Mouse (Mus musculus) large intestine, adult 2 months (tissue): ENCODE data around the gene Fkbp4. TPM values are rescaled to one million over a fixed set of nuclear protein-coding genes. Genes with fewer than 3 reads are reported as not detected.

Source experiments
- DNase-seq: peaks from one replicate; pipeline ENCODE4 v3.0.0-alpha.2; 2012; ENCODE audit warnings: low read depth, low spot score
- WGBS: fragments of 180-500 bp; shearing (Covaris S2); methylation state at CpG from one replicate; pipeline ENCODE4 v1.1.7; 2018; 5-methylcytosine and 5-hydroxymethylcytosine counted together
- polyA plus RNA-seq: library from polyadenylated mRNA; depleted of rRNA; stranded (reverse); fragments of >200 nt; gene quantifications from 2 replicates; pipeline ENCODE4 v1.2.3, GENCODE M21; 2012

The Fkbp4 gene
- polyA plus RNA-seq, 1 experiment, result 189 TPM

GRCm38 (mm10) chr6:128437731-128438316 lies 653 bp downstream of the Fkbp4 start:
- under 1% methylated on average over 52 of the region's 52 CpGs for WGBS
- no peak for DNase-seq

GRCm38 (mm10) chr6:128437288-128437687 lies 1.2 kb downstream of the Fkbp4 start:
- DNase-seq, result no peak
- 5% methylated on average over 10 of the region's 10 CpGs for WGBS

GRCm38 (mm10) chr6:128436356-128437005 lies 2.0 kb downstream of the Fkbp4 start:
- DNase-seq, result no peak
- 64% methylated on average over 8 of the region's 8 CpGs for WGBS

DNA sequence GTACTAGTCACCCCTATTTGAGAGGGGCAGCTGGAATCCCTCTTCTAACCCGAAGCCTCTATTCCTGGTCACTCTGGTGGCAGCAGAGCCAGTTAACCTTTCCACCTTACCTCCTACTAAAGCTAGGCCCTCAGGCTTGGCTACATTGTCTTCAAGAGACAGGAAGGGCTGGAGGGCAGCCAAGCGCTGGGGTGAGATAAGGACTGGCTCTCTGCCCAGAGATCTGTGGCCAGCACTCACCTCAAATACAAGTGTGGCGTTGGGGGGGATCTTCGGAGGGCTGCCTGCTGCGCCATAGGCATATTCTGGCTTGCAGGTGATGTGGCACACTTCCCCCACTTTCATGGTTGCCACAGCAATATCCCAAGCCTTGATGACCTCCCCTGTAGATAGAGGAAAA lies 3.0 kb downstream of the Fkbp4 start:
- DNase-seq, result no peak
- 30% methylated on average over 5 of the region's 5 CpGs for WGBS

GRCm38 (mm10) chr6:128433566-128433965 lies 4.9 kb downstream of the Fkbp4 start:
- 91% methylated on average over 13 of the region's 13 CpGs for WGBS
- DNase-seq, result no peak

DNA sequence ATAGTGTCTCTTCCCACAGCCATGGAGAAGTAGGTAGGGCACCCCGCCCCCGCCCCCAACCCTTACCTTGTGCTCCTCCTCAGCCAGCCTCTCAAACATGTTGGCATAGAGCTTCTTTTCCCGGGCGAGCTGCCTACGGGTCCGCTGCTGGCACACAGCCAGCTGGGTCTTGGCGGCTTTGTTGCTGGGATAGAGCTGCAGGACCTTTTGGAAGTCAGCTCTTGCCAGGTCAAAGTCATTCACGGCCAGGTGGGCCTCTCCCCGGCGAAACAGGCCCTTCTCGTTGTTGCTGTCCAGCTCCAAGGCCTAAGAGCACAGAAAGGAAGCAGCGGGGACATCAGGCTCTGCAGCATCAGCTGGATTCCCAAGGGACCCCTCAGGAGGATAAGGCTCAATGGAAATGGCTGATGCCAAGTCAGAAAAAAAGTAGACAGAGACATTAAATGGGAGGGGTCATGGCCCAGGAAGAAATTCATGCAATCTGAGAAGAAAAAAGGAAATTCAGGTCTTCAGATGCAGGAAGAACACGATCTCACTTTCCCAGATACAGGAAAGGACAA lies 6.0 kb downstream of the Fkbp4 start:
- no peak for DNase-seq
- 69% methylated on average over 13 of the region's 13 CpGs for WGBS

GRCm38 (mm10) chr6:128429826-128430225 lies 8.7 kb downstream of the Fkbp4 start:
- 54% methylated on average over 6 of the region's 6 CpGs for WGBS
- no peak for DNase-seq

DNA sequence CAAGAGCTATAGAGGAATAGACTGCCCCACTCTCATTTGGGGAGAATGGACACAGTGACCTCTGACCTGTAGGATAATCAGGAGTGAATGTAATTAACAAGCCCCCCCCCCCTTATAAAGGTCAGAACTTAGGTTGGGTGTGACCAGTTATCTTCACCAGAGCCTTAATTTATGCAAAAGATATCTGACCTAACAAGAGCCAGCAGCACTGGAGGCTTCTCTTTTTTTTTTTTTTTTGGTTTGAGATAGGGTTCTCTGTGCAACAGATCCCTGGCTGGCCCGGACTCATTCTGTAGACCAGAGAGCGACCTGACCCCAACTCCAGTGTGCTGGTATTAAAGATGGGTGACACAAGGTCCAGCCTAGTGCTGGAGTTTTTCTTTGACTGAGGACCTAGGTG lies 9.2 kb downstream of the Fkbp4 start:
- 98% methylated on average over 2 of the region's 2 CpGs for WGBS
- DNase-seq, result no peak

- DNase-seq, result no peak
- 93% methylated on average over 5 of the region's 5 CpGs for WGBS
These were observed 10.9 kb downstream of the Fkbp4 start for GRCm38 (mm10) chr6:128427571-128427970.

GRCm38 (mm10) chr6:128425046-128425445 lies 13.4 kb downstream of the Fkbp4 start:
- 20% methylated on average over 9 of the region's 9 CpGs for WGBS
- DNase-seq, result no peak

- peak; percentile 86 for DNase-seq
These were observed 14.0 kb downstream of the Fkbp4 start, which contains the start of gene Itfg2 for GRCm38 (mm10) chr6:128424269-128425019. TSS of gene Itfg2 (minus strand) at chr6:128424931.

DNA sequence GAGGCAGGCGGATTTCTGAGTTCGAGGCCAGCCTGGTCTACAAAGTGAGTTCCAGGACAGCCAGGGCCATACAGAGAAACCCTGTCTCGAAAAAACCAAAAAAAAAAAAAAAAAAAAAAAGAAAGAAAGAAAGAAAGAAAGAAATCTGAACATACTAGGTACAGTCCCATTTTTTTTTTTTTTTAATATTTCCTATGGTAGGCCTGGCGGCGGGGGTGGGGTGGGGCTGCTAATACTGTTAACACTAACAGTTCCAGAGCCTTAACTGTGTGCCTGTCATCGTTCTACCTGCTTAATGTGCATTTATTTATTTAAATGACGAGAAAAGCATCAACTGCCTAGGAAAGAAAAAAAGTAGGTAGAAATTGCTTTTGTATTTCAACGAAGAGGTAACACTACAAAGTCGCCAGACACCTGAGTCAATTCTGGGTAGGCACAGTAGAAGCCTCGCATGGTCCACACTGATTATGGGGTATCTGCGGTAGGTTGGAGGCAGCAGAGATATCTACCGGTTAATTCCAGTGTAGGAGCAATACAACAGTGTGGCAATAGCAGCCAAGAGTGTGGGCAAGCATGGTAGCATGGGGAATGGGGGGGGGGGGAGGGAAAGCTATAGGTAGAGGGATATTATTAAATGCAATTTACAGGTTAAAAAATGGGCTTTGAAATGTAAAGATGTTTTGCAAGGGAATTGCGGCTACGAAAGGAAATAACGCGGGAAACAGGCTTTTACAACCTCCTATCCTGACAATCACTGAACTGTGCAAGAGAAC lies 14.8 kb downstream of the Fkbp4 start:
- no peak for DNase-seq
- 32% methylated on average over 15 of the region's 16 CpGs for WGBS

More at GRCm38 (mm10) chr6:128424269-128425019, 14.0 kb downstream of the Fkbp4 start, which contains the start of gene Itfg2:
- under 1% methylated on average over 42 of the region's 42 CpGs for WGBS

GRCm38 (mm10) chr6:128421480-128421879 lies 17.0 kb downstream of the Fkbp4 start:
- 75% methylated on average over 3 of the region's 3 CpGs for WGBS
- no peak for DNase-seq

GRCm38 (mm10) chr6:128421036-128421435 lies 17.4 kb downstream of the Fkbp4 start:
- DNase-seq, result no peak
- 39% methylated on average over 2 of the region's 2 CpGs for WGBS

GRCm38 (mm10) chr6:128418076-128418475 lies 20.4 kb downstream of the Fkbp4 start:
- no peak for DNase-seq
- WGBS, result 71% methylated on average over 1 of the region's 1 CpGs

DNA sequence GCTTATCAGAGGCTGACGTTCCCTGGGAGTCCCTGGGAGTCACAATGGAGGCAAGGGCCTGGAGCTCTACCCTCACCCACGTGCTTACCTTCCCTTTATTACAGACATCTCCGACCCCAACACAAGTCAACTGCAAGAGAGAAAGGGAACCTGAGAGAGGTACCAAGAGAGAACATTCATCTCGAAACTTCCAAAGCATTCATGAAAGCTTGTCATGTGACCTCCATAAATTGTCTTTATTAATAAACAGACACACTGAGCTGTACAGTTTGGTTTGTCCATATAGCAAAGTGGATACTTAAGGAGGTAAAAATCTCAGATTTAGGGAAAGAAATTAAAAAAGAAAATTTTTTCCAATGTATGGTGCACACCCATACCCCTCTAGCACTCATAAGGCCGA lies 22.3 kb downstream of the Fkbp4 start:
- 89% methylated on average over 5 of the region's 5 CpGs for WGBS
- DNase-seq, result no peak

GRCm38 (mm10) chr6:128411115-128411514 lies 27.4 kb downstream of the Fkbp4 start:
- 13% methylated on average over 3 of the region's 3 CpGs for whole genome bisulfite sequencing
- DNase-seq, result no peak

GRCm38 (mm10) chr6:128410305-128410704 lies 28.2 kb downstream of the Fkbp4 start:
- DNase-seq, result no peak
- WGBS, result 95% methylated on average over 13 of the region's 13 CpGs

DNA sequence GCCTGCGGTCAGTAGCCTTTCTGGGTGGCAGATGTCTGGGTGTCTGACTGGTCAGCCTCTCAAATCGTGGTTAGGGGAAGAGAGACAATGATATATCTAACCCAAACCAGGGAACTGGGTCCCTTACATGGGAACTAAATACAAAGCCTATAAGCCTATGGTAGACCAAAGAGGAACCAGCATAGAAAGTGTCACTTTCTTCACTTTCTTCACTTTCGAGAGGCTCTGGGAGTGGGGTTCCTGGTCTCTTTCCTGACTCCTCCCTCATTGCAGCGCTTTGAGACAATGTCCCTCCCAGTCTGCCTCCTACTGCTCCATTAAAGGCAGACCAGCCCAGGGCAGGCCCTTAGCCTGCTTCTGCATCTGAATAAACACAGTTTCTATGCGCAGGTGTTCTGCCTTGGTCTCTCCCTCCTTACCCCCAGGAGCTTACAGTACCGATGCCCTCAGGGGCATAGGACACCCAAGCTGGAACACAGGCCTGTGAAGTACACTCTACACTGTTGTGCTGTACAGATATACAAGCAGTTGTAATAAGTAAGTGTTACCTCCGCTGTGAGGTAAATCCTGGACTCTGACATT lies 29.8 kb downstream of the Fkbp4 start:
- 90% methylated on average over 7 of the region's 7 CpGs for WGBS
- no peak for DNase-seq
